Mouse (Mus musculus): ENCODE measurements around the gene Zfp296.
"Not testable (repeated sequence)": the region's sequence is repeated elsewhere in the genome, so short reads cannot be mapped to it uniquely, and the experiment has no call there.

The Zfp296 gene

GRCm38 (mm10) chr7:19562643-19563410, 14.3 kb upstream of the Zfp296 start, which contains the start of gene Ppp1r37:
Gene Ppp1r37, minus strand, starts transcription at chr7:19563076.
- DNase-seq: peak; percentile 50

GRCm38 (mm10) chr7:19563884-19564283, 13.2 kb upstream of the Zfp296 start:
- DNase-seq: no peak

- no peak for DNase-seq
These were observed 12.6 kb upstream of the Zfp296 start for GRCm38 (mm10) chr7:19564455-19564854.

- DNase-seq: no peak
These were observed 11.3 kb upstream of the Zfp296 start for GRCm38 (mm10) chr7:19565803-19566202.

GRCm38 (mm10) chr7:19567426-19567825, 9.7 kb upstream of the Zfp296 start:
- DNase-seq: no peak

- DNase-seq: no peak
These were observed 7.4 kb upstream of the Zfp296 start for GRCm38 (mm10) chr7:19569647-19570046.

- DNase-seq: peak; percentile 79
These were observed 3.9 kb upstream of the Zfp296 start for GRCm38 (mm10) chr7:19572926-19573775.

GRCm38 (mm10) chr7:19573776-19574140, 3.3 kb upstream of the Zfp296 start:
- no peak for DNase-seq

GRCm38 (mm10) chr7:19575559-19575958, 1.5 kb upstream of the Zfp296 start:
- no peak for DNase-seq

- peak; percentile 71 for DNase-seq
These were observed 859 bp downstream of the Zfp296 start for GRCm38 (mm10) chr7:19577877-19578414.

- no peak for DNase-seq
These were observed 1.3 kb downstream of the Zfp296 start for GRCm38 (mm10) chr7:19578436-19578835.

GRCm38 (mm10) chr7:19579751-19580150, 2.7 kb downstream of the Zfp296 start:
- no peak for DNase-seq

- peak; percentile 84 for DNase-seq
These were observed 3.5 kb downstream of the Zfp296 start for GRCm38 (mm10) chr7:19580634-19581033.

GRCm38 (mm10) chr7:19586269-19586668, 9.2 kb downstream of the Zfp296 start:
- no peak for DNase-seq

- DNase-seq: peak; percentile 72
These were observed 12.1 kb downstream of the Zfp296 start for GRCm38 (mm10) chr7:19589207-19589606.

- peak; percentile 90 for DNase-seq
These were observed 12.8 kb downstream of the Zfp296 start for GRCm38 (mm10) chr7:19589917-19590316.

GRCm38 (mm10) chr7:19593061-19593730, 16.1 kb downstream of the Zfp296 start:
- DNase-seq: no peak

GRCm38 (mm10) chr7:19600562-19600961, 23.5 kb downstream of the Zfp296 start:
- no peak for DNase-seq

GRCm38 (mm10) chr7:19603055-19603454, 26.0 kb downstream of the Zfp296 start:
- no peak for DNase-seq

- peak; percentile 98 for DNase-seq
These were observed 26.9 kb downstream of the Zfp296 start, which contains the start of gene Clasrp for GRCm38 (mm10) chr7:19603849-19604605. Gene Clasrp, minus strand, starts transcription at chr7:19604486.

GRCm38 (mm10) chr7:19604606-19605214, 27.6 kb downstream of the Zfp296 start:
- not testable (repeated sequence) for DNase-seq

GRCm38 (mm10) chr7:19607291-19607690, 30.2 kb downstream of the Zfp296 start:
- no peak for DNase-seq

Measured in lung, postnatal 36 days (tissue).